Mouse (Mus musculus) small intestine, adult 2 months (tissue): ENCODE measurements around the gene Ift81.

ENCODE experiments used
- CTCF ChIP-seq: fragments of 200-500 bp; IDR thresholded peaks from 2 replicates; pipeline ENCODE4 v1.5.1; 2012; ENCODE audit warnings: low read depth, mild to moderate bottlenecking, control low read depth, inconsistent platforms, low read length, moderate library complexity, mixed read lengths; ENCODE audit not compliant: insufficient replicate concordance, insufficient read length; ENCODE audit errors: extremely low read depth
- POLR2A ChIP-seq: fragments of 200-500 bp; IDR thresholded peaks from 2 replicates; pipeline ENCODE4 v1.6.1; 2012; ENCODE audit warnings: low read depth, mild to moderate bottlenecking, control low read depth, inconsistent platforms, low read length, moderate library complexity

GRCm38 (mm10) chr5:122646050-122646449 lies 31.7 kb upstream of the Ift81 start:
- TF ChIP-seq CTCF = no peak
- TF ChIP-seq POLR2A = no peak
